Mouse (Mus musculus): ENCODE measurements around the gene Pclo.

DNA sequence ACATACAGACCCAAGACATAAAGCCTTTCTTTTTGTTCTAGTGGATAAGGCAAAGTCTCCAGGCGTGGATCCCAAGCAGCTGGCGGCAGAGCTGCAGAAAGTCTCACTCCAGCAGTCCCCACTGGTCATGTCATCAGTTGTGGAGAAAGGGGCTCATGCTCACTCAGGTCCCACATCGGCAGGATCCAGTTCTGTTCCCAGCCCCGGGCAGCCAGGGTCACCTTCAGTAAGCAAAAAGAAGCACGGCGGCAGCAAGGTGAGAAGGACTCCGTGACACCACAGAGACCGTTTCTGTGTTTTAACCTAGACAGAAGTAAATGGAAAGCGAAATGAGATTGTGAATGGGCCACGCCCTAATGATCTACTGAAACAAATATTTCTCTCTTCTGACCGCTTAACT, 252.0 kb downstream of the Pclo start:
- TF ChIP-seq CTCF (IDR thresholded peaks at IDR 0.05; ENCODE audit: low read depth, low read length), result no peak
- no peak for TF ChIP-seq EP300 (IDR thresholded peaks at IDR 0.05; ENCODE audit: insufficient read depth, low read depth, low read length)
- no peak for TF ChIP-seq POLR2A (IDR thresholded peaks at IDR 0.05; ENCODE audit: insufficient read depth, low read length)

Data from ES-Bruce4 (cell line).